ENCODE assay signal across 27 mouse cellular contexts in the genomic region with DNA sequence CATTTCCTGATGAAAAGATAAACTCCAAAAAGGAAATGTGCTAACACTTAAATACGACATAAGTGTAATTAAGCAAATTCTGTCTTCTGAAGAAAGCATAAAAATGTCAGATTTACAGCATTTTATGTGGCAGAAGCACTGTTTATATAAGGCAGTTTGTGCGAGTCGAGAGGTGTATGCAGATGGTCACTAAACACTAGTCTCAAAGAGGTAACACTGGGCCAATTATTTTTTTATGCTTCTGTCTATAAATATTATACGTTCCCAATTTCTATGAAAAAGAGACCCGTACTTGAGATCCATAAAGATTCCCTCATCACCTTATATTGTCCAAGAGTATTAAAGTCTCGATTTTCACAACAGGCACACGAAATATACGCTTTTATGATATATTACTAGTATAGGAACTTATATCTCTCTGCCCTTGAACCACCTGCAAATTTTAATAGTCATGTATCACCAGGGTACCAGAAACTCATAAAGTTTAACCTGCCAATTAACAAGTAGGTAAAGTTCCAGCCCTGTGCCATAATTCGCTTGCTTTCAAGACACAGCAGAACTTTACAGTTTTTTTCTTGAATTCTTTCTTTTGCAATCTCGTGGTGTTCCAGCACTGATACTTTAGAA.
DNase-seq lines count a peak whose midpoint lies in the region; ATAC-seq and TF ChIP-seq lines count a peak whose summit lies in the region.
"Had no signal": no experiment of that assay in that cellular context is flagged by ENCODE, and none has a peak within 500 bp of the region (broad histone marks: within the 10 kb centered on the region; RNA-seq: fewer than 3 reads in every experiment).

No protein-coding gene starts in this region.

- DNase-seq in limb, embryonic 11.5 days (ENCODE audit: low spot score): no peak
- no peak for DNase-seq in limb, embryonic 10.5 days (ENCODE audit: low spot score)
- peak; percentile 13 for DNase-seq in limb, embryonic 14.5 days (ENCODE audit: low spot score)
- no peak for DNase-seq in heart, adult 18-20 months
- no peak for DNase-seq in adrenal gland, postnatal 4 days (ENCODE audit: low spot score in 2 of 2)
- no peak for DNase-seq in lung, postnatal 25 days (ENCODE audit: low spot score)
- DNase-seq: adrenal gland, adult 2 months; adrenal gland, postnatal 10 days; adrenal gland, postnatal 25 days; B cell, adult 2 months; cerebellum, adult 11-12 months; cerebellum, adult 2 months; cerebellum, adult 9-10 months; cerebellum, postnatal 10 days; cerebellum, postnatal 36 days; embryo, embryonic 11 days had no signal

- H3K27me3 ChIP-seq in limb, embryonic 11.5 days (ENCODE audit: control insufficient read depth, insufficient read depth, low read length): no peaks in the 10 kb centered on the region
- no peaks in the 10 kb centered on the region for H3K27me3 ChIP-seq in limb, embryonic 10.5 days (ENCODE audit: low read depth, poor library complexity, severe bottlenecking)
- no peaks in the 10 kb centered on the region for H3K27me3 ChIP-seq in limb, embryonic 12.5 days
- no peaks in the 10 kb centered on the region for H3K27me3 ChIP-seq in limb, embryonic 14.5 days (ENCODE audit: control insufficient read depth, insufficient read depth, low read length)
- H3K27me3 ChIP-seq: CH12.LX; embryonic facial prominence, embryonic 13.5 days; embryonic facial prominence, embryonic 15.5 days; forebrain, embryonic 12.5 days had no signal

- no peak for TF ChIP-seq POLR2A in limb, embryonic 14.5 days (IDR thresholded peaks at IDR 0.05; ENCODE audit: borderline replicate concordance, extremely low read depth, insufficient read depth, insufficient read length)

- 0 out of 2 replicates have a peak, but pooled peaks cover 2% of the 10 kb centered on the region for H3K4me1 ChIP-seq in limb, embryonic 11.5 days (ENCODE audit: control insufficient read depth, insufficient read depth, low read length)
- peaks cover 20% of the 10 kb centered on the region for H3K4me1 ChIP-seq in limb, embryonic 10.5 days
- H3K4me1 ChIP-seq in limb, embryonic 12.5 days (replicated peaks): peaks cover 12% of the 10 kb centered on the region
- H3K4me1 ChIP-seq in limb, embryonic 14.5 days (ENCODE audit: control insufficient read depth, insufficient read depth, low read length): peaks cover 5% of the 10 kb centered on the region; the same call in 1 of the 2 replicates
- H3K4me1 ChIP-seq: embryonic facial prominence, embryonic 13.5 days; embryonic facial prominence, embryonic 15.5 days; forebrain, embryonic 10.5 days; forebrain, embryonic 12.5 days had no signal

- no peaks in the 10 kb centered on the region for H3K36me3 ChIP-seq in limb, embryonic 11.5 days (ENCODE audit: control insufficient read depth, insufficient read depth, low read length)
- no peaks in the 10 kb centered on the region for H3K36me3 ChIP-seq in limb, embryonic 10.5 days
- no peaks in the 10 kb centered on the region for H3K36me3 ChIP-seq in limb, embryonic 12.5 days
- H3K36me3 ChIP-seq in limb, embryonic 14.5 days (ENCODE audit: control insufficient read depth, insufficient read depth, low read length): no peaks in the 10 kb centered on the region
- H3K36me3 ChIP-seq: embryonic facial prominence, embryonic 13.5 days; embryonic facial prominence, embryonic 15.5 days; forebrain, embryonic 10.5 days; forebrain, embryonic 12.5 days; G1E had no signal

- no peak overlapping the region for H3K4me2 ChIP-seq in limb, embryonic 11.5 days (ENCODE audit: low read depth, severe bottlenecking)
- H3K4me2 ChIP-seq in limb, embryonic 12.5 days: no peak overlapping the region
- no peak overlapping the region for H3K4me2 ChIP-seq in limb, embryonic 14.5 days (replicated peaks; ENCODE audit: low read depth, low read length, severe bottlenecking)
- H3K4me2 ChIP-seq: embryonic facial prominence, embryonic 13.5 days; embryonic facial prominence, embryonic 15.5 days; forebrain, embryonic 12.5 days had no signal

- H3K9ac ChIP-seq in limb, embryonic 11.5 days (ENCODE audit: low read length): no peak overlapping the region
- H3K9ac ChIP-seq in limb, embryonic 12.5 days (replicated peaks): no peak overlapping the region
- H3K9ac ChIP-seq in limb, embryonic 14.5 days (ENCODE audit: low read depth, low read length, severe bottlenecking): no peak overlapping the region
- H3K9ac ChIP-seq: embryonic facial prominence, embryonic 13.5 days; embryonic facial prominence, embryonic 15.5 days; forebrain, embryonic 12.5 days had no signal

- H3K9me3 ChIP-seq in limb, embryonic 11.5 days (ENCODE audit: control insufficient read depth, low read length): no peaks in the 10 kb centered on the region
- H3K9me3 ChIP-seq in limb, embryonic 10.5 days (replicated peaks): no peaks in the 10 kb centered on the region
- no peaks in the 10 kb centered on the region for H3K9me3 ChIP-seq in limb, embryonic 12.5 days
- H3K9me3 ChIP-seq in limb, embryonic 14.5 days (ENCODE audit: control insufficient read depth, low read length): no peaks in the 10 kb centered on the region
- H3K9me3 ChIP-seq: embryonic facial prominence, embryonic 13.5 days; embryonic facial prominence, embryonic 15.5 days; forebrain, embryonic 10.5 days; forebrain, embryonic 12.5 days had no signal

- no peak overlapping the region for H3K4me3 ChIP-seq in limb, embryonic 11.5 days (ENCODE audit: low read depth, low read length)
- no peak overlapping the region for H3K4me3 ChIP-seq in limb, embryonic 10.5 days
- no peak overlapping the region for H3K4me3 ChIP-seq in limb, embryonic 12.5 days (replicated peaks)
- no peak overlapping the region for H3K4me3 ChIP-seq in limb, embryonic 14.5 days (replicated peaks; ENCODE audit: low read length)
- H3K4me3 ChIP-seq: embryonic facial prominence, embryonic 13.5 days; embryonic facial prominence, embryonic 15.5 days; erythroblast, embryonic 14.5 days; forebrain, embryonic 10.5 days; forebrain, embryonic 12.5 days had no signal

- ATAC-seq in limb, embryonic 11.5 days (ENCODE audit: insufficient number of reproducible peaks, low FRiP score, low TSS enrichment, low read depth): 0 out of 2 replicates have a peak, but pooled peaks have one; percentile 47
- ATAC-seq in limb, embryonic 12.5 days (ENCODE audit: insufficient number of reproducible peaks, insufficient read depth, low FRiP score, low TSS enrichment, low read depth): peak; percentile 52; the same call in 1 of the 2 replicates
- no peak; the same call in 1 of the 2 replicates for ATAC-seq in limb, embryonic 14.5 days (ENCODE audit: low FRiP score, low read depth)
- ATAC-seq: CD4-positive, CD25-positive, alpha-beta regulatory T cell, adult 4 months; forebrain, embryonic 14.5 days; forebrain, embryonic 16.5 days had no signal

- 35% methylated on average over 10 of the region's 10 CpGs for WGBS in limb, embryonic 11.5 days
- 70% methylated on average over 10 of the region's 10 CpGs for WGBS in limb, embryonic 10.5 days
- WGBS in limb, embryonic 12.5 days: 29% methylated on average over 10 of the region's 10 CpGs
- WGBS in limb, embryonic 14.5 days: 20% methylated on average over 10 of the region's 10 CpGs

- no peak overlapping the region for H3K27ac ChIP-seq in limb, embryonic 11.5 days (replicated peaks; ENCODE audit: low read depth, low read length)
- no peak overlapping the region for H3K27ac ChIP-seq in limb, embryonic 10.5 days
- H3K27ac ChIP-seq in limb, embryonic 12.5 days: no peak overlapping the region
- H3K27ac ChIP-seq in limb, embryonic 14.5 days (replicated peaks; ENCODE audit: low read depth, low read length): no peak overlapping the region
- H3K27ac ChIP-seq: embryonic facial prominence, embryonic 13.5 days; embryonic facial prominence, embryonic 15.5 days; forebrain, embryonic 10.5 days; forebrain, embryonic 12.5 days had no signal
